Mouse (Mus musculus) liver, adult 2 months (tissue): ENCODE measurements around the gene Cmip. TPM values are rescaled to one million over a fixed set of nuclear protein-coding genes. Genes with fewer than 3 reads are reported as not detected.

Experiments
- DNase-seq: peaks from one replicate; pipeline ENCODE4 v3.0.0-alpha.2; 2011; ENCODE audit warnings: low read depth, low spot score; ENCODE audit errors: extremely low read depth
- H3K27ac ChIP-seq: fragments of 200-500 bp; replicated peaks from 2 replicates; pipeline ENCODE4 v1.5.1; 2012; ENCODE audit warnings: low read depth, mild to moderate bottlenecking, control low read depth, inconsistent platforms, low read length; ENCODE audit not compliant: insufficient read depth
- H3K27me3 ChIP-seq: fragments of 200-500 bp; 2 replicates; pipeline ENCODE4 v1.6.1; 2012; ENCODE audit warnings: mild to moderate bottlenecking, moderate library complexity, low read length, inconsistent platforms; ENCODE audit not compliant: control insufficient read depth, insufficient read depth
- H3K36me3 ChIP-seq: fragments of 200-500 bp; 2 replicates; pipeline ENCODE4 v1.6.1; 2012; ENCODE audit warnings: low read length, inconsistent platforms; ENCODE audit not compliant: control insufficient read depth, insufficient read depth
- H3K4me1 ChIP-seq: fragments of 200-500 bp; 2 replicates; pipeline ENCODE4 v1.6.1; 2011; ENCODE audit warnings: low read length; ENCODE audit not compliant: control insufficient read depth, insufficient read depth
- H3K4me3 ChIP-seq: fragments of 200-500 bp; 2 replicates; pipeline ENCODE4 v1.5.1; 2011; ENCODE audit warnings: low read depth, mild to moderate bottlenecking, control low read depth, low read length, moderate library complexity; ENCODE audit not compliant: insufficient read depth
- H3K79me2 ChIP-seq: fragments of 200-500 bp; 2 replicates; pipeline ENCODE4 v1.6.1; 2012; ENCODE audit warnings: inconsistent platforms, mild to moderate bottlenecking, low read length, moderate library complexity; ENCODE audit not compliant: control insufficient read depth, insufficient read depth
- H3K9ac ChIP-seq: fragments of 200-500 bp; 2 replicates; pipeline ENCODE4 v1.6.1; 2012; ENCODE audit warnings: low read depth, mild to moderate bottlenecking, control low read depth, inconsistent platforms, low read length
- CTCF ChIP-seq: fragments of 200-500 bp; IDR thresholded peaks from 2 replicates; pipeline ENCODE4 v1.5.1; 2011; ENCODE audit warnings: low read depth, low read length, control low read depth
- POLR2A ChIP-seq: fragments of 200-500 bp; IDR thresholded peaks from 2 replicates; pipeline ENCODE4 v1.6.1; 2011; ENCODE audit warnings: low read length, control low read depth; ENCODE audit not compliant: insufficient read depth; ENCODE audit errors: extremely low read depth
- WGBS: fragments of 180-500 bp; shearing (Covaris S2); methylation state at CpG from one replicate; pipeline ENCODE4 v1.1.7; 2018; 5-methylcytosine and 5-hydroxymethylcytosine counted together
- polyA plus RNA-seq: library from polyadenylated mRNA; depleted of rRNA; stranded (reverse); fragments of >200 nt; gene quantifications from 2 replicates; pipeline ENCODE4 v1.2.3, GENCODE M21; 2012
- total RNA-seq: library from RNA; depleted of rRNA; stranded (reverse); fragments of >200 nt; gene quantifications from 2 replicates; pipeline ENCODE4 v1.2.3, GENCODE M21; 2014

The Cmip gene
- total and polyA plus RNA-seq, 2 experiments, result 8.8 to 21.0 TPM

- TF ChIP-seq POLR2A (no peak), CTCF (no peak)
- WGBS, result 2% methylated on average over 62 of the region's 62 CpGs
Observed at GRCm38 (mm10) chr8:117498179-117498914, 241.5 kb downstream of the Cmip start, which contains the start of gene Plcg2. Gene Plcg2, plus strand, starts transcription at chr8:117498291.

DNA sequence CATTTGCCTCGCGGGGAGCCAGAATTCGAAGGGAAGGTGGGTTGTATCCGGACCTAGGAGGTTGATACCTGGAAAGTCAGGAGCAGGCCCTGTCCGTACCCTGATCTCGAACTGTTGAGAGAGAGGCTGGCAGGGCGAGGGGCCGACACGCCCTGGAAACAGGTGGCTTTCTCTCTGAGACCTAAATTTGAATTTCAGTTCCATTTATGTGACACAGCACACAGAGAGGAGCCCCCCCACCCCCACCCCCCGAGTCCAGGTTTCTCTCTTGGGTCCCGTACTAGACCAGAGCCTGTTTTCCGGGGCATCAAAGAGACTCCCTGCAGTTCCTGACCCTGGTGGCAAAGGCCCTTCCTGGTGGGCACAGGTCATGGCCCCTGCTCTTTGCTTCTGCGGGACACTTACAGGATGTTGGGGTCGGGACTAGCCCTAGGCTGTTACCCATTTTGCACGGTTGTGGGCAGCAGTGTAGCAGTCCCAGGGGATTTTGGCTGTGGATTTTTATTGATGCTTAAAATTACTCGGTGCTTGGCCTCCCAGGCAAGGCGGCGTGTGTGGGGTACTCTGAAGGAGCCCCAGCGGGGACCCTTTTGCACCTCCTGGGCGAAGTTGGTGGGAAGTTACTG lies 242.2 kb downstream of the Cmip start:
- DNase-seq, result no peak
- no peak for TF ChIP-seq CTCF
- TF ChIP-seq POLR2A, result no peak
- no peak overlapping the region for H3K27ac ChIP-seq
- WGBS, result 26% methylated on average over 20 of the region's 20 CpGs
- no peak overlapping the region for H3K9ac ChIP-seq
- peak overlapping the region; percentile 54; the same call in 1 of the 2 replicates for H3K4me3 ChIP-seq
- no peaks in the 10 kb centered on the region for H3K79me2 ChIP-seq
- H3K27me3 ChIP-seq, result 0 out of 2 replicates have a peak, but pooled peaks cover 7% of the 10 kb centered on the region
- H3K4me1 ChIP-seq, result 0 out of 2 replicates have a peak, but pooled peaks cover 2% of the 10 kb centered on the region
- H3K36me3 ChIP-seq, result no peaks in the 10 kb centered on the region

More at GRCm38 (mm10) chr8:117498179-117498914, 241.5 kb downstream of the Cmip start, which contains the start of gene Plcg2:
- Histone ChIP-seq H3K36me3 (no peaks in the 10 kb centered on the region), H3K27ac (no peak within 1 kb of the TSS), H3K9ac (peak within 1 kb of the TSS; percentile 69), H3K27me3 (0 out of 2 replicates have a peak, but pooled peaks cover 7% of the 10 kb centered on the region), H3K4me1 (0 out of 2 replicates have a peak, but pooled peaks cover 2% of the 10 kb centered on the region), H3K79me2 (no peaks in the 10 kb centered on the region), H3K4me3 (peak within 1 kb of the TSS; percentile 54; the same call in 1 of the 2 replicates)
- no peak for DNase-seq

- H3K27me3 ChIP-seq, result 0 out of 2 replicates have a peak, but pooled peaks cover 7% of the 10 kb centered on the region
- no peak overlapping the region for H3K27ac ChIP-seq
- no peak overlapping the region for H3K4me3 ChIP-seq
- TF ChIP-seq POLR2A (no peak), CTCF (no peak)
- no peaks in the 10 kb centered on the region for H3K36me3 ChIP-seq
- DNase-seq, result no peak
- 0 out of 2 replicates have a peak, but pooled peaks cover 2% of the 10 kb centered on the region for H3K4me1 ChIP-seq
- H3K79me2 ChIP-seq, result no peaks in the 10 kb centered on the region
- no peak overlapping the region for H3K9ac ChIP-seq
- 68% methylated on average over 5 of the region's 5 CpGs for WGBS
Observed at GRCm38 (mm10) chr8:117500232-117500823, 243.5 kb downstream of the Cmip start.

- 0 out of 2 replicates have a peak, but pooled peaks cover 2% of the 10 kb centered on the region for H3K4me1 ChIP-seq
- no peaks in the 10 kb centered on the region for H3K36me3 ChIP-seq
- TF ChIP-seq CTCF (no peak), POLR2A (no peak)
- no peaks in the 10 kb centered on the region for H3K79me2 ChIP-seq
- H3K27me3 ChIP-seq, result 0 out of 2 replicates have a peak, but pooled peaks cover 7% of the 10 kb centered on the region
- WGBS, result 88% methylated on average over 6 of the region's 6 CpGs
- H3K4me3 ChIP-seq, result no peak overlapping the region
- DNase-seq, result no peak
- H3K27ac ChIP-seq, result no peak overlapping the region
- H3K9ac ChIP-seq, result no peak overlapping the region
Observed at GRCm38 (mm10) chr8:117501323-117501722, 244.5 kb downstream of the Cmip start.

GRCm38 (mm10) chr8:117503405-117504069 lies 246.7 kb downstream of the Cmip start:
- H3K79me2 ChIP-seq, result no peaks in the 10 kb centered on the region
- H3K4me1 ChIP-seq, result 0 out of 2 replicates have a peak, but pooled peaks cover 2% of the 10 kb centered on the region
- H3K27me3 ChIP-seq, result 0 out of 2 replicates have a peak, but pooled peaks cover under 1% of the 10 kb centered on the region
- no peak for TF ChIP-seq POLR2A
- TF ChIP-seq CTCF, result no peak
- H3K9ac ChIP-seq, result no peak overlapping the region
- WGBS, result 60% methylated on average over 13 of the region's 13 CpGs
- no peak overlapping the region for H3K27ac ChIP-seq
- no peak for DNase-seq
- H3K4me3 ChIP-seq, result no peak overlapping the region
- no peaks in the 10 kb centered on the region for H3K36me3 ChIP-seq
